Mouse (Mus musculus) embryonic facial prominence, embryonic 14.5 days (tissue): Measurements from ENCODE around the gene Spryd3. TPM values are rescaled to one million over a fixed set of nuclear protein-coding genes. Genes with fewer than 3 reads are reported as not detected.

ENCODE experiments used
- ATAC-seq: fragments of 200-750 bp; cut with Nextera tagmentation; 2 replicates; pipeline ENCODE4 v1.8.0; 2017; ENCODE audit warnings: low read depth, moderate number of reproducible peaks, moderate TSS enrichment
- DNase-seq: peaks from one replicate; pipeline ENCODE4 v3.0.0-alpha.2; 2015; ENCODE audit warnings: low spot score
- H3K27ac ChIP-seq: fragments of 300-500 bp; sonication (generic); replicated peaks from 2 replicates; pipeline ENCODE4 v1.5.1; 2014; ENCODE audit warnings: low read depth, mild to moderate bottlenecking, low read length, moderate library complexity
- H3K27me3 ChIP-seq: fragments of 300-500 bp; sonication (generic); replicated peaks from 2 replicates; pipeline ENCODE4 v1.6.1; 2014; ENCODE audit warnings: low read length; ENCODE audit not compliant: control insufficient read depth, insufficient read depth
- H3K36me3 ChIP-seq: fragments of 300-500 bp; sonication (generic); 2 replicates; pipeline ENCODE4 v1.6.1; 2014; ENCODE audit warnings: low read length, mixed read lengths; ENCODE audit not compliant: control insufficient read depth, insufficient read depth
- H3K4me1 ChIP-seq: fragments of 300-500 bp; sonication (generic); 2 replicates; pipeline ENCODE4 v1.6.1; 2014; ENCODE audit warnings: antibody characterized with exemption, low read length; ENCODE audit not compliant: control insufficient read depth, insufficient read depth
- H3K4me2 ChIP-seq: fragments of 300-500 bp; sonication (generic); 2 replicates; pipeline ENCODE4 v1.6.1; 2014; ENCODE audit warnings: low read depth, mild to moderate bottlenecking, low read length, moderate library complexity, mixed read lengths
- H3K4me3 ChIP-seq: fragments of 300-500 bp; sonication (generic); 2 replicates; pipeline ENCODE4 v1.5.1; 2014; ENCODE audit warnings: low read depth, mild to moderate bottlenecking, low read length
- H3K9ac ChIP-seq: fragments of 300-500 bp; sonication (generic); 2 replicates; pipeline ENCODE4 v1.6.1; 2014; ENCODE audit warnings: low read depth, mild to moderate bottlenecking, low read length, moderate library complexity, mixed read lengths
- H3K9me3 ChIP-seq: fragments of 300-500 bp; sonication (generic); 2 replicates; pipeline ENCODE4 v1.6.1; 2016; ENCODE audit warnings: low read length; ENCODE audit not compliant: control insufficient read depth
- WGBS: fragments of 180-500 bp; shearing (Covaris S2); extraction: QIAGEN DNeasy Blood & Tissue Kit; methylation state at CpG from one replicate; pipeline ENCODE4 v1.1.7; 2014; 5-methylcytosine and 5-hydroxymethylcytosine counted together
- polyA plus RNA-seq: library from polyadenylated mRNA; unstranded; fragments of >200 nt; fragmentation: Nextera tagmentation; extraction: Ambion mirVana; gene quantifications from 2 replicates; pipeline ENCODE4 v1.2.1, GENCODE M21; 2014

The Spryd3 gene
- polyA plus RNA-seq, 1 experiment from 2014 or later, result 19.2 TPM

DNA sequence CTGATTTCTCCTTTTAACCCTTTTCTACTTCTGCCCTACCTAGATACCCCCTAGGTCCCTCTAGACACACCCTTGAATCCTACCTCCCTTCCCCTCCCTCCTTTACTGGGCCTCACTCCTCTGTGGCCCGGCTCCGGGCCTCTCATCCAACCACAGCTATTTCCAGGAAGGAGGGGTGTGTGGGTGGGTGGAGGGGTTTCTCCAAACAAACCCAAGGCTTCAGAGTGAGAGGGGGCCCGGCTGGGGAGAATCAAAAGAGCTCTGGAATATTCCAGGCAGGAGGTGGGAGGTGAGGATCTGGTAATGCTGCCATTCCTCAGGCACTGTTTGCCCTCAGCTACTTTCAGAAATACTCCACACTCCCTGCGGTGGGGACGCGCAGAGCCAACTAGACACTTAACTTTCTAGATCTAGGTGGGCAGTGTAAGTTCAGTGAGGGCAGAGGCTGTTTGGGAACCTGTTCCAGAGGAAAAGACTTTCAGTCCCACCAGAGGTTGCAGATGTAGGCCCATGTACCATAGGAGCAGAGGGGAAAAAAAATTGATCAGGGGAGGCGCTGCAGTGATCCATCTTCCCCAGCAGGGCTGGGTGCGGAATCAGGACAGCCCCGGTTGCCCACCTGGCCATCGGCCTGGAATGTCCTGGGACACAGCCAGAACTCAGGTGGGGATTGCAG is 34.9 kb downstream of the Spryd3 start:
- DNase-seq (peak; percentile 93), ATAC-seq (peak; percentile 51)
- peak overlapping the region; percentile 63 for H3K4me3 ChIP-seq
- 7% methylated on average over 10 of the region's 10 CpGs for WGBS
- H3K36me3 ChIP-seq, result peaks cover 25% of the 10 kb centered on the region
- peaks cover 68% of the 10 kb centered on the region for H3K4me1 ChIP-seq
- H3K27ac ChIP-seq, result peak overlapping the region; percentile 99
- H3K9ac ChIP-seq, result peak overlapping the region; percentile 71
- H3K9me3 ChIP-seq, result no peaks in the 10 kb centered on the region
- no peaks in the 10 kb centered on the region for H3K27me3 ChIP-seq
- H3K4me2 ChIP-seq, result peak overlapping the region; percentile 65

DNA sequence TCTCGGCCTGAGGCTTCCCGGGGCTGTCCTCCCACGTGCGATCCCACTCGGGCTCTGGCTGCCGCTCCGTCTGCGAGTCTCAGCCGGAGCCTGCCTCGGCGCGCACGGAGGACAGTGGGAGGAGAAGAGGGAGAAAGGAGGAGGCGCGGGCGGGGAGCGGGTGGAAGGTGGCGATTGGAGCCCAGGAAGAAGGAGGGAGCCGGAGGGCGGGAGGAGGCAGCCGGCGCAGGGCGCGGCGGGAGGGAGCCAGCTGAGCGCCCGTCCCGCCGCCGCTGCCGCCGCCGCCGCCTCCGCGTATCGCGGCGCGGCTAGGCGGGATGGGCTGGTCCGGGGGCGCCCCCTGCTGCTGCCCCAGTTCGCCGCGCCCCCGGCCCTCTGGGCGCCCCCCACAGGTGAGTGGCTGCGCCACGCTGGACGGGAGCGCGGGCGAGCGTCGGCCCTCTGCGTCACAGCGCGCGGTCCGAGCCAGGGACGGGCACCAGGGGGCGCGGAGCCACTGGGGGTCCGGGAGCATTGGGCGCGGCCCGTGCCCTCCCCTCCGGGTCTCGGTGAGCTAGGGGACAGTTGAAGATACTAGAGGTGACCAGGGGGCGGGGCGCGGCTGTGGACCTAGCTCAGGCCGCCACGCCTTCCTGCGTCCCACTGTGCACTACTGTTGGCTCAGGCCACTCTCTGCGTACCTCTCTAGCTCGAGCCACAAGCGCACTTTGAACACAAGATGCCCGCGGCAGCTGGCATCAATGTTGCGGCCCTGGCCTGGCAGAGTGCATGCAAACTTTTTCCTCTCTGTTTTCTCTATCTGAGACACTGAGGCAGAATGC is 35.7 kb downstream of the Spryd3 start, which contains the start of gene Tns2:
Gene Tns2 (plus strand): TSS at position 253 of the 821 bp plus-strand sequence.
- ATAC-seq, result peak; percentile 55
- 1% methylated on average over 19 of the region's 82 CpGs for WGBS
- Histone ChIP-seq H3K36me3 (peaks cover 26% of the 10 kb centered on the region), H3K9me3 (no peaks in the 10 kb centered on the region), H3K9ac (peak within 1 kb of the TSS; percentile 71), H3K4me2 (peak within 1 kb of the TSS; percentile 65), H3K27ac (peak within 1 kb of the TSS; percentile 99), H3K27me3 (no peaks in the 10 kb centered on the region), H3K4me3 (peak within 1 kb of the TSS; percentile 63), H3K4me1 (peaks cover 61% of the 10 kb centered on the region)
- DNase-seq, result peak; percentile 92

DNA sequence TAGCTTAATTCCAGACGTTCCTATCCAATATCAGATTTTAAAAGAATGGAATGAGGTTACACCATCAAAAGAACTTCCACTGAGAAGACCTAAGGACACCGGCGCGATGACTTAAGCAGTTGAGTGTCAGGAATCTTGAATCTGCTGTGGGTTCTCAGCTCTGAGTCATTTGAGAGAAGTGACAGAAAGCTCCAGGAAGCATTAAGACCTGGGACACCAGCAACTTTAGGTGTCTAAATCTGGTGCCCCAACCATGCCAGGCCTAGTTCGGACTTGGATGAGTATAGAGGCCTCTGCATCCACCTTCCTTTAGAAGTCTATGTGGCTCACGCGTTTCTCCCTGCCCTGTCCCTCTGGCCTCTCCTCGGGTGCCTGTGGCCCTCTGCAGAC is 36.3 kb downstream of the Spryd3 start:
- Histone ChIP-seq H3K4me1 (peaks cover 59% of the 10 kb centered on the region), H3K4me2 (peak overlapping the region; percentile 65), H3K27ac (peak overlapping the region; percentile 99), H3K27me3 (no peaks in the 10 kb centered on the region), H3K9ac (peak overlapping the region; percentile 71), H3K4me3 (peak overlapping the region; percentile 63), H3K9me3 (no peaks in the 10 kb centered on the region), H3K36me3 (peaks cover 27% of the 10 kb centered on the region)
- DNase-seq (no peak), ATAC-seq (no peak)
- WGBS, result 16% methylated on average over 8 of the region's 8 CpGs

DNA sequence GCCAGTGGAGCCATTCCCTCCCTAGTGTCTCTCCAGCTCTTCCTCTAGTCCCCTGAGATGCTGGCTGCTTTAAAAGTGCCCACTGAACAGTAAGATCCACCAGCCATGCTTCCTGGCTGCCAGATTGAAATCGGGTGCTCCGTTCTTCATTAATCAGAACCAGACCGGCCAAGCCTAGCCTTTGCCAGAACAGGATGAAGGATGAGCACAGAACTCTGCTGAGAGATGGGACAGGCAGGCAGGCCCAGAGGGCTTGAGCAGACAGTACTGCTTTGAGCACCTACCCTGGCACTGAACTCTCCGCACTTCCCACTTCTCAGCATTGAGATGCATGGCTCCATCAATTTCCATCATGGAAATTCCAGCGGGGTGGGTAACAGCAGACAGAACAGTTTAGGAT is 36.8 kb downstream of the Spryd3 start:
- Histone ChIP-seq H3K4me1 (peaks cover 55% of the 10 kb centered on the region), H3K27ac (peak overlapping the region; percentile 99), H3K36me3 (peaks cover 29% of the 10 kb centered on the region), H3K4me3 (peak overlapping the region; percentile 63), H3K9me3 (no peaks in the 10 kb centered on the region), H3K4me2 (peak overlapping the region; percentile 65), H3K27me3 (no peaks in the 10 kb centered on the region), H3K9ac (peak overlapping the region; percentile 71)
- 31% methylated on average over 5 of the region's 5 CpGs for WGBS
- DNase-seq, result peak; percentile 55
- no peak for ATAC-seq

DNA sequence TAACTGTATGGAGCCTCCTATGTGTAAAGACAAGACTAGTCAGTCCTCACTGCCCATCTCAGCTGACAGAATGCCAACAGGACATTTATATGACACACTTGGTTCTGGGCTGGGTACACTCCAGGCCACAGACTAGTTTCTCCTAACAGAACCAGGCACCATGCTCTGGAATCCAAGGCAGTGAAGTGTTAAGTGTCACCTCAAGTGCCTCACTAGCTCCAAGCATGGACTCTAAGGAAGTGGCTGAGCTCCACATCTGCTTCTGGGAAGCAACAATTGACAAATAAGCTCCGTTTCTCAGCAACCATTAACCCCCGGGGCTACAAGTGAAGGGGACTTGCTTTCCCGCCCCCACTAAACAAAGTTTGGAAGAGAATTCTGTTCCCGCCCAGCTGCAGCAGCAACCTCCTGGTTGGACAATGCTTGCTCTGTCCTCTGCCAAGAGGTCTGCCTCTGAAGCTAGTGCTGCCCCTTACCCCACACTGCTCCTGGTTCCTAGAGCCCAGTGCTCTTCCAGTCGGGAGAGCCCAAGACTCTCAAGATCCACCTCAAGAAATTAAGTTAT is 38.0 kb downstream of the Spryd3 start:
- peaks cover 41% of the 10 kb centered on the region for H3K36me3 ChIP-seq
- H3K4me3 ChIP-seq, result peak overlapping the region; percentile 63; the same call in 1 of the 2 replicates
- peak overlapping the region; percentile 65 for H3K4me2 ChIP-seq
- 17% methylated on average over 5 of the region's 5 CpGs for whole genome bisulfite sequencing
- H3K9ac ChIP-seq, result peak overlapping the region; percentile 71; the same call in 1 of the 2 replicates
- peak overlapping the region; percentile 99 for H3K27ac ChIP-seq
- no peaks in the 10 kb centered on the region for H3K27me3 ChIP-seq
- DNase-seq (peak; percentile 86), ATAC-seq (no peak)
- no peaks in the 10 kb centered on the region for H3K9me3 ChIP-seq
- peaks cover 43% of the 10 kb centered on the region for H3K4me1 ChIP-seq

DNA sequence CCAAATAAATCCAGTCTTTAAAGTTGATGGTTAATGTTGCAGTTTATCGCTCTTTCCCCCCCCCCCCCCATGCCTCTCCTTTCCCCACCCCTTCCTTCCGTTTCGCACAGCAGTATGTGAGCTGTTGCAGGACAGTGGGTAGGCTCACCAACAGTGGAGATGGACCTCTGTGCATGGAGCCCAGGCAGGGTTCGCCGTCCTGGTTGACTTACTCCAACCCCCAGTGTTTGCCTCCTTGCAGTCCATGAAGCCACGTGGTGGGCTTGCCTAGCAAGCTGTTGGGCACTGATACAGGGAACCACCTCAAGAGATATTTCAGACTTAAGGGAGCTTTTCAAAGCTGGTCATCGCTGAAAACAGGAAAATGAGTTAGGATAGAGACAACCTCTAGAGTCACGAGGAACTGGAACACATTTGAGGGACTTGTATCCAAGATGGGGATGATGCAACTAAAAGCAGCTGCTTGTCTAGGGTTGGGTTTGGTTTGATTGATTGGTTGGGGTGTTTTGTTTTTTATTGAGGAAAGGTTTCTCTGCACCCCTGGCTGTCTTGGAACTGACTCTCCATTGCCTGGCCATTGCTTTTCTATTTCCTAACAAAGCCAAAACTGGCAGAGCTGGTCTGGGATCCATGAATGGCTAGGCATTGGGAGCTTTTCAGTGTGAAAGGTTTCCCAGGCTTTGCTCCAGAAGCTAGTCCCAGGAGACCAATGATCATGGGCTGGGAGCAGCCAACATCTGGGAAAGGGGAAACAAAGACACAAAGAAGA is 38.7 kb downstream of the Spryd3 start:
- H3K9me3 ChIP-seq, result no peaks in the 10 kb centered on the region
- ATAC-seq (no peak), DNase-seq (no peak)
- no peak overlapping the region for H3K4me3 ChIP-seq
- WGBS, result 79% methylated on average over 8 of the region's 8 CpGs
- H3K4me2 ChIP-seq, result no peak overlapping the region
- H3K9ac ChIP-seq, result no peak overlapping the region
- H3K27ac ChIP-seq, result peak overlapping the region; percentile 99
- H3K36me3 ChIP-seq, result peaks cover 48% of the 10 kb centered on the region
- peaks cover 36% of the 10 kb centered on the region for H3K4me1 ChIP-seq
- no peaks in the 10 kb centered on the region for H3K27me3 ChIP-seq

DNA sequence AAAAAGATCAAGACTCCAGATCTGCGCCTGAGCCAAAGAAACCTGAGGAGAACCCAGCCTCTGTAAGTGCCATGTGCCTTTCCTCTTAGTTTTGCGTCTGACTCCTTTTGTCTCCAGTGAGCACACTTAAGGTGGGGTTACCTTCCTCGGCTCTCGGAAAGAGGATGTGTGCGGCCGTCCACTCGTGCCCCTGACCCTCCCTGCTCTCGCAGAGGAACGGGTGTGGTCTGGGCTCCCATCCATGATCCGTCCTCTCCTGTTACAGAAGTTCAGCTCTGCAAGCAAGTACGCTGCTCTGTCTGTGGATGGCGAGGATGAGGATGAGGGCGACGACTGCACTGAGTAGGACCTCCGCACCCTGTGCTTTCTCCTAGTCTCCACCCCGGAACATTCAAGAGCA is 41.0 kb downstream of the Spryd3 start:
- WGBS, result 77% methylated on average over 16 of the region's 16 CpGs
- Histone ChIP-seq H3K27me3 (no peaks in the 10 kb centered on the region), H3K36me3 (peaks cover 71% of the 10 kb centered on the region), H3K9me3 (no peaks in the 10 kb centered on the region), H3K27ac (no peak overlapping the region), H3K4me1 (peaks cover 22% of the 10 kb centered on the region), H3K4me3 (no peak overlapping the region), H3K9ac (no peak overlapping the region), H3K4me2 (no peak overlapping the region)
- DNase-seq (no peak), ATAC-seq (no peak)

DNA sequence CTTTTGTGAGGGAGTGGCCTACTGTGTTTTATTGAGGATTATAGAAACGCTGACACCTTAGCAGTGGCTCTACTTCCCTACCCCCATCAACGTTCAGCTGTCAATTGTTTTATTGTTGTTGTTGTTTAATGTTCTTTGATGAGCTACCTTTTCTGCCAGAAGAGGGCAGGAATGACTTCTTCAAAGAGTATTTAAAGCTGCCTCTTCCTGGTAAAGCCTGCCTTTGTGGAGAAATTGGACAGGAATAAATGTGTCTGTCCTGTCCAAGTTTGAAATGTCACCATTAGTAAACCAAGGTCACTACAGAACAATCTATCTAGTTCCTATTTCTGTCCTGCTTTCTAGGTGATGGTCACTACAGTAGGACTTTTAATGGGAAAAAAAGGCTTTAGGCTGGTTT is 41.9 kb downstream of the Spryd3 start:
- Histone ChIP-seq H3K27ac (no peak overlapping the region), H3K27me3 (no peaks in the 10 kb centered on the region), H3K4me2 (no peak overlapping the region), H3K4me1 (peaks cover 17% of the 10 kb centered on the region), H3K9me3 (no peaks in the 10 kb centered on the region), H3K4me3 (no peak overlapping the region), H3K9ac (no peak overlapping the region), H3K36me3 (peaks cover 80% of the 10 kb centered on the region)
- DNase-seq (no peak), ATAC-seq (no peak)
- WGBS, result 68% methylated on average over 2 of the region's 2 CpGs
